8 mouse cellular contexts compared by ENCODE assay signal in the genomic region with DNA sequence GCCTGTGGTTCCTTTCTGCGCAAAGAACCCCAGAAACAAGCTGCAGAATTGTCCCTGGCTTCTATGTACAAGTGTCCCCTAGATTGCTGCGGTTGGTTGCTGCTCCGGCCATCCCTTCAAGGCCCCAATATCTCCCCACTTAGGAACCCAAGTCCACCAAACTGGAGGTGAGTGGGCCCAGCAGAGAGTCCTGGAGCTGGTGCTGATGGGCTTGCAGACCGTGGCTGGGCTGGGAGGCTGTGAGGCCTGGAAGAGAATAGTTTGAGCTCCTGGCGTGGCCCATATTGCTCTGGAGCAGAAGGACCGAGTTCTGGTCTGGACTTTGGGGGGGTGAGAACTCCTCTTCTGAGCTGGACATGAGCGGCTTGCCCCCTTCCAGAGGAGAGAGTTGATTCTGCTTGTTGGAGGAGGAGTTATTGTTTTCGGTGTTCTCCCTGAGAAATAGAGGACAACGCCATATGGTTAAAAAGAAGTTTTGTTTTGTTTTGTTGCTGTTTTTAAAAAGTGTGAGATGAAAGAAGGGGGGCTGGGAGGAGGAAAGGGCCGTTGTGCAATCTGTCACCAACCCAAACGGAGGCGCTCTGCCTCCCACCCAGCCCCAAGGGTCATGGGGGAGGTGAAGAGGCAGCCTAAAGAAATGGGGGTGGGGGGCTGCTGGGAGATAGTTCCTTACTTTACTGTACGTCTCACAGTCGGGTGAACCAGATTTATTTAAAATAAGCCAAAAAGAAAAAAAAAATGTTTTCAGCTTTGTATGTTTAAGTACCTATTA. TPM values are rescaled to one million over a fixed set of nuclear protein-coding genes. Genes with fewer than 3 reads are reported as not detected.
DNase-seq lines count a peak whose midpoint lies in the region; ATAC-seq lines count a peak whose summit lies in the region.
"Had no signal": no experiment of that assay in that cellular context is flagged by ENCODE, and none has a peak within 500 bp of the region (broad histone marks: within the 10 kb centered on the region; RNA-seq: fewer than 3 reads in every experiment).

No protein-coding gene starts in this region.

- H3K36me3 ChIP-seq in kidney, embryonic 15.5 days: no peaks in the 10 kb centered on the region

- no peak for ATAC-seq in kidney, embryonic 15.5 days (replicated peaks; ENCODE audit: low FRiP score)

- WGBS in kidney, embryonic 15.5 days: 17% methylated on average over 14 of the region's 14 CpGs

- no peak overlapping the region for H3K27ac ChIP-seq in kidney, embryonic 15.5 days

- H3K4me3 ChIP-seq in kidney, embryonic 15.5 days (replicated peaks): 0 out of 2 replicates have a peak overlapping the region, but pooled peaks have one; percentile 50

- no peak overlapping the region for H3K9ac ChIP-seq in kidney, embryonic 15.5 days

- H3K4me2 ChIP-seq in kidney, embryonic 15.5 days: no peak overlapping the region; the same call in 1 of the 2 replicates

- intact Hi-C loops in left cerebral cortex, postnatal 10 days (cut with DNase I): loop anchor here (5.0 kb wide), 1 partner anchor 191 kb away; no protein-coding TSS in a partner anchor

- H3K27me3 ChIP-seq in kidney, embryonic 15.5 days: peaks cover 97% of the 10 kb centered on the region
- H3K27me3 ChIP-seq: Patski had no signal

- no peaks in the 10 kb centered on the region for H3K9me3 ChIP-seq in kidney, embryonic 15.5 days (replicated peaks)

- peaks cover 43% of the 10 kb centered on the region for H3K4me1 ChIP-seq in kidney, embryonic 15.5 days

- DNase-seq in kidney, postnatal 36 days: no peak
- DNase-seq in NIH3T3 (ENCODE audit: low read depth): peak; percentile 35
- peak; percentile 54 for DNase-seq in embryo, embryonic 9.5 days (ENCODE audit: extremely low spot score)
- peak; percentile 23 for DNase-seq in induced T-regulatory cell, adult 2 months (ENCODE audit: low read depth)
- DNase-seq in left cerebral cortex, postnatal 10 days (ENCODE audit: extremely low spot score in 1 of 2, low spot score in 2 of 2): no peak
- no peak for DNase-seq in cerebellum, adult 18-20 months

RNA-seq across cellular contexts. Expression of a gene that starts 10.1 kb away (rescaled TPM):
- 1.9 and 2.3 TPM in 2 replicates for polyA plus RNA-seq in kidney, embryonic 15.5 days (2015; fragmentation: Nextera tagmentation; extraction: Ambion mirVana)
- under 1 TPM; 0.15 to 0.26 TPM for total RNA-seq in left cerebral cortex, postnatal 10 days (2021)

Comparison
In these comparisons a context has a peak if more than half of its experiments do, and no peak if none do; other contexts are left out.
1. DNase-seq: peak in NIH3T3 (single experiment), embryo, embryonic 9.5 days (single experiment) and induced T-regulatory cell, adult 2 months (single experiment); none in kidney, postnatal 36 days (0 of 2), left cerebral cortex, postnatal 10 days (0 of 2) and cerebellum, adult 18-20 months (0 of 2).